Mouse (Mus musculus) intestine, embryonic 14.5 days (tissue): ENCODE results near the gene Vmn2r113. TPM values are rescaled to one million over a fixed set of nuclear protein-coding genes. Genes with fewer than 3 reads are reported as not detected.
"Not testable (repeated sequence)": the region's sequence is repeated elsewhere in the genome, so short reads cannot be mapped to it uniquely, and the experiment has no call there.

Source experiments
- ATAC-seq: fragments of 200-750 bp; cut with Nextera tagmentation; replicated peaks from 2 replicates; pipeline ENCODE4 v1.8.0; 2017; ENCODE audit warnings: low read depth, moderate number of reproducible peaks, moderate TSS enrichment, moderate library complexity; ENCODE audit not compliant: low FRiP score, low TSS enrichment
- DNase-seq: peaks from one replicate; pipeline ENCODE4 v3.0.0-alpha.2; 2018; ENCODE audit warnings: low spot score
- H3K27ac ChIP-seq: fragments of 300-500 bp; sonication (generic); 2 replicates; pipeline ENCODE4 v1.5.1; 2014; ENCODE audit warnings: low read depth, mild to moderate bottlenecking, control low read depth
- H3K27me3 ChIP-seq: fragments of 300-500 bp; sonication (generic); replicated peaks from 2 replicates; pipeline ENCODE4 v1.6.1; 2014; ENCODE audit warnings: low read length, control low read depth; ENCODE audit not compliant: control insufficient read depth, insufficient read depth
- H3K36me3 ChIP-seq: fragments of 300-500 bp; sonication (generic); 2 replicates; pipeline ENCODE4 v1.6.1; 2014; ENCODE audit warnings: low read length, control low read depth; ENCODE audit not compliant: control insufficient read depth, insufficient read depth
- H3K4me1 ChIP-seq: fragments of 300-500 bp; sonication (generic); replicated peaks from 2 replicates; pipeline ENCODE4 v1.6.1; 2014; ENCODE audit warnings: low read length, control low read depth, mixed read lengths; ENCODE audit not compliant: control insufficient read depth, insufficient read depth
- H3K4me2 ChIP-seq: fragments of 300-500 bp; sonication (generic); 2 replicates; pipeline ENCODE4 v1.6.1; 2014; ENCODE audit warnings: low read length
- H3K4me3 ChIP-seq: fragments of 300-500 bp; sonication (generic); 2 replicates; pipeline ENCODE4 v1.5.1; 2014; ENCODE audit warnings: low read depth, low read length, control low read depth, mixed read lengths
- H3K9ac ChIP-seq: fragments of 300-500 bp; sonication (generic); 2 replicates; pipeline ENCODE4 v1.6.1; 2014; ENCODE audit warnings: mild to moderate bottlenecking, low read length
- H3K9me3 ChIP-seq: fragments of 300-500 bp; sonication (generic); 2 replicates; pipeline ENCODE4 v1.6.1; 2016; ENCODE audit warnings: low read length, control low read depth; ENCODE audit not compliant: control insufficient read depth
- WGBS: fragments of 180-500 bp; shearing (Covaris S2); extraction: QIAGEN DNeasy Blood & Tissue Kit; methylation state at CpG from one replicate; pipeline ENCODE4 v1.1.7; 2014; 5-methylcytosine and 5-hydroxymethylcytosine counted together
- polyA plus RNA-seq: library from polyadenylated mRNA; unstranded; fragments of >200 nt; fragmentation: Nextera tagmentation; extraction: Ambion mirVana; gene quantifications from 2 replicates; pipeline ENCODE4 v1.2.1, GENCODE M21; 2014

The Vmn2r113 gene
- polyA plus RNA-seq: not detected in 2 replicates

GRCm38 (mm10) chr17:22942684-22943083, at the start of gene Vmn2r113:
Gene Vmn2r113, plus strand, starts transcription at chr17:22942984.
- ATAC-seq, H3K4me3 ChIP-seq: not testable (repeated sequence)

More at GRCm38 (mm10) chr17:22942684-22943083, at the start of gene Vmn2r113:
- H3K4me1 ChIP-seq, H3K9me3 ChIP-seq, H3K4me2 ChIP-seq, DNase-seq, H3K27me3 ChIP-seq, H3K27ac ChIP-seq, H3K9ac ChIP-seq, H3K36me3 ChIP-seq: not testable (repeated sequence)
- WGBS: no CpG with 5 or more reads among the region's 4 CpGs

Other genes starting within 250 kb of the Vmn2r113 start
- 22.7 and 23.6 TPM in 2 replicates for gene Zfp945, start 75.8 kb upstream of the Vmn2r113 start, polyA plus RNA-seq
- not detected in 2 replicates for gene Vmn2r-ps130, start 118.2 kb downstream of the Vmn2r113 start, polyA plus RNA-seq